Mouse (Mus musculus) bone marrow, adult 2 months (tissue): Measurements from ENCODE around the gene Fscn1. TPM values are rescaled to one million over a fixed set of nuclear protein-coding genes. Genes with fewer than 3 reads are reported as not detected.

ENCODE experiments used
- H3K27ac ChIP-seq: fragments of 200-500 bp; 2 replicates; pipeline ENCODE4 v1.5.1; 2012; ENCODE audit warnings: low read depth, mild to moderate bottlenecking, control low read depth, inconsistent platforms, low read length; ENCODE audit not compliant: control insufficient read depth, poor library complexity, insufficient read depth
- H3K4me1 ChIP-seq: fragments of 200-500 bp; 2 replicates; pipeline ENCODE4 v1.6.1; 2011; ENCODE audit warnings: low read length; ENCODE audit not compliant: control insufficient read depth, insufficient read depth
- H3K4me3 ChIP-seq: fragments of 200-500 bp; replicated peaks from 2 replicates; pipeline ENCODE3; 2011; ENCODE audit warnings: mild to moderate bottlenecking, low read depth, low read length, control low read depth; ENCODE audit not compliant: control insufficient read depth
- CTCF ChIP-seq: fragments of 200-500 bp; IDR thresholded peaks from 2 replicates; pipeline ENCODE4 v1.5.1; 2011; ENCODE audit warnings: low read length, control low read depth; ENCODE audit not compliant: control insufficient read depth, insufficient read depth
- POLR2A ChIP-seq: fragments of 200-500 bp; IDR thresholded peaks from 2 replicates; pipeline ENCODE4 v1.6.1; 2011; ENCODE audit warnings: low read depth, mild to moderate bottlenecking, control low read depth, low read length, borderline replicate concordance; ENCODE audit not compliant: control insufficient read depth
- WGBS: fragments of 180-500 bp; shearing (Covaris S2); methylation state at CpG from one replicate; pipeline ENCODE4 v1.1.7; 2018; 5-methylcytosine and 5-hydroxymethylcytosine counted together
- polyA plus RNA-seq: library from polyadenylated mRNA; stranded (reverse); fragments of >200 nt; gene quantifications from 2 replicates; pipeline ENCODE4 v1.2.4, GENCODE M21; 2011; ENCODE audit warnings: low replicate concordance; ENCODE audit not compliant: missing spikeins, insufficient read depth, insufficient read length

Fscn1 gene
- polyA plus RNA-seq, 1 experiment = 15.2 TPM

GRCm38 (mm10) chr5:142960775-142961271 is 680 bp downstream of the Fscn1 start:
- Histone ChIP-seq H3K4me3 (peak overlapping the region; percentile 26), H3K4me1 (no peaks in the 10 kb centered on the region), H3K27ac (peak overlapping the region; percentile 24; the same call in 1 of the 2 replicates)
- TF ChIP-seq POLR2A = no peak
- no peak for TF ChIP-seq CTCF
- WGBS = 2% methylated on average over 59 of the region's 59 CpGs

DNA sequence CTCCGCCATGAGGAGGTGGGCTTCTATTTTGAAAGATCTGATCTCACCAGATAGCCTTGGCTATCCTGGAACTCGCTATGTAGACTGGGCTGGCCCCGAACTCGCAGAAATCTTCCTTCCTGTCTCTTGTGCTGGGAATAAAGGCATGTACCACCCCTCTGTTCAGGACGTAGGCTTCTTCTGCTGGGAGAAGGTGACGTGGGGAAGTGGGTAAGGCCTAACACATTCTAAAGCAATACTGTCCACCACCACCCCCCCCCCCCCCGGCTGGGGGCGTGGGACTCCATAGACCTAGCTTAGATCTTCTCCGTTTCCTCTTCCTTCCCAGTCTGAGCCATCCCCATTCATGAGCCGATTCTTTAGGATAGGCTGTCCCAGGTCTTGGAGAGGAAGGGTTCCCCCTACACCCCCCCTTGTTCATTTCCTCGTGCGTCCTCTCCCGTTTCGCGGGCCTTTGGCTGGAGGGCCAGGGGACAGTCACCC is 1.3 kb downstream of the Fscn1 start:
- Histone ChIP-seq H3K4me1 (no peaks in the 10 kb centered on the region), H3K27ac (no peak overlapping the region), H3K4me3 (no peak overlapping the region)
- no peak for TF ChIP-seq CTCF
- no peak for TF ChIP-seq POLR2A
- WGBS = 6% methylated on average over 15 of the region's 15 CpGs

DNA sequence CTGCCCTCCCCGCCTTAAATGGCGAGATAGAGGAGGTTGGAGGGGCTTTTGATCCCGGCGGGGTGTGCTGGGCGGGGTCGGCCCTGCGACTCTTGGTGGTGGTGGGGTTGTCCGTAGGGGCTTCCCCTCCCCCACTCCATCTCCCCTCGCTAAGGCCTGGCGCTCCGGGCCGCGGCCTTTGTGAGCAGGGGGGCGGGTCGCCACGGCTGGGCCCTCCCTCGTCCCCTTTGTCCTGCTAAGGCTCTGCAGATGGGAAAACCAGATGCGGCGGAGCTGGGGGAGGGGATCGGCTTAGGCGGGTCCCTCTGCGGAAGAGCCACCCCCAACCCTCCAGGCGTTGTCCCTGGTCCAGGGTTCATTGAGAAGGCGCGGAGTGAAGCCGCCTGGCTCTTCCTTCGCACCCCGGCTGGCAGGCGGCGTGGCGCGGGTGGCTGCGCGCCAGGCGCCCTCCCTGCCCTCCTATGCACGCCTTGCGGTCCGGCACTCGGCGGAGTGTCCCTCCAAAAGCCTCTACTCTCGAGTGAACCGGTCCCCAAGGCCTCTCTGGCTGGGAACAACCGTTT is 1.8 kb downstream of the Fscn1 start:
- WGBS = 7% methylated on average over 42 of the region's 43 CpGs
- TF ChIP-seq CTCF = no peak
- Histone ChIP-seq H3K27ac (no peak overlapping the region; the same call in 1 of the 2 replicates), H3K4me1 (no peaks in the 10 kb centered on the region), H3K4me3 (no peak overlapping the region)

DNA sequence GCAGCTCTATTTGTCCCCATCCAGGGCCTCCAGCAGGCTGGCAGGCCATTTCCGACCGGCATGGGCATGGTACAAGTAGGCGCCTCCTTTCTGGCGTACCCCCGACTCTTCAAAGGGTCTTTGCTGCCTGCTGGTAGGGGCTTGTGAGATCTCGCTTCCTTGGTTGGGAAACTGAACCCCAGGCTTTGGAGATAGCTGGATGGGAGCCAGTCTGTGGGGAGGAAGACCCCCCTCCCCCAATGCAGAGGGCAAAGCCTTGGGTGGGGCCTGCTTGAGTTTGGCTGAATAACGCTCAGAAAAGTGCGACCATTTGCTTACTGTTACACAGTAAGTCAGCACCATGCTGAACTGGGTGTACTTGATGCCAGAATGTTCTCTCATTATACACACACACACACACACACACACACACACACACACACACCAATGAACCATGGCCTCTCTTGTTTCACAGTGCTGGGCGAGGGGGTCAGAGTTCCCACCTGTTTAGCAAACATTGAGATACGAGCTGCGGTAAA is 2.4 kb downstream of the Fscn1 start:
- WGBS = 40% methylated on average over 11 of the region's 11 CpGs
- Histone ChIP-seq H3K4me1 (no peaks in the 10 kb centered on the region), H3K27ac (no peak overlapping the region; the same call in 1 of the 2 replicates), H3K4me3 (no peak overlapping the region)
- no peak for TF ChIP-seq CTCF
- no peak for TF ChIP-seq POLR2A

DNA sequence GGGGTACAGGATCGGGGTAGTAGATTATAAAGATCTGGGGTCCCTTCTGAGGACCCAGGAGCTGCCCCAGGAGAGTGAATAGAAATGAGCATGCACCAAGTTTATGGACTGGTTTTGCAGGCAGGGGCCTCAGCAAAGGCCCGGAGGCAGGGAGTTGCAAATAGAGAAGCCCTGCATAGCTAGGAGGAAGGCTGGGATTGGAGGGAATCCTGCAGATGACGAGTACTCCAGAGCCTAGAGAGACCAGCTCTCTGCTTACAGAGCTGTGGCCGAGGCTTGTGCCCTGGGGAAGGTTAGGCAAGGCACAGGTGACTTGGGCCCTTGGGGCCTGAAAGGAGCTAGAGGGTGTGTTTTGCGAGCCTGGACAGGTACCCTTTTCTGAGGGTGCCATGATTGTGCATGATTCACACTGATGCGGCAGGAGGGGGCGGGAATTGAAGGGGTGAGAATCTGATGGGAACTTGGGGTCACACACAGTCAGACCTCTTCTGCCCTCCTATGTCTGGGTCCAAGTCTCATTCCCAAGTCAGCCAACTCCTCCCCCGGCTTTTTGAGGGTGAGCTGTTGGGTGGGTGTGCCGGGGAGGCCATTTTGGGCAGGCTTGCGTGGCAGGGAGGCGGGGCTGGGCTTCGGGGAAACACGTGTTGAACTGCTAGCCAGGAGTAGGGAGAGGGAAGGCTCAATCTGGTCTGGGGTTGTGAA is 3.0 kb downstream of the Fscn1 start:
- H3K27ac ChIP-seq = no peak overlapping the region
- H3K4me1 ChIP-seq = no peaks in the 10 kb centered on the region
- H3K4me3 ChIP-seq = no peak overlapping the region
- TF ChIP-seq CTCF (no peak), POLR2A (no peak)
- WGBS = 49% methylated on average over 13 of the region's 13 CpGs

DNA sequence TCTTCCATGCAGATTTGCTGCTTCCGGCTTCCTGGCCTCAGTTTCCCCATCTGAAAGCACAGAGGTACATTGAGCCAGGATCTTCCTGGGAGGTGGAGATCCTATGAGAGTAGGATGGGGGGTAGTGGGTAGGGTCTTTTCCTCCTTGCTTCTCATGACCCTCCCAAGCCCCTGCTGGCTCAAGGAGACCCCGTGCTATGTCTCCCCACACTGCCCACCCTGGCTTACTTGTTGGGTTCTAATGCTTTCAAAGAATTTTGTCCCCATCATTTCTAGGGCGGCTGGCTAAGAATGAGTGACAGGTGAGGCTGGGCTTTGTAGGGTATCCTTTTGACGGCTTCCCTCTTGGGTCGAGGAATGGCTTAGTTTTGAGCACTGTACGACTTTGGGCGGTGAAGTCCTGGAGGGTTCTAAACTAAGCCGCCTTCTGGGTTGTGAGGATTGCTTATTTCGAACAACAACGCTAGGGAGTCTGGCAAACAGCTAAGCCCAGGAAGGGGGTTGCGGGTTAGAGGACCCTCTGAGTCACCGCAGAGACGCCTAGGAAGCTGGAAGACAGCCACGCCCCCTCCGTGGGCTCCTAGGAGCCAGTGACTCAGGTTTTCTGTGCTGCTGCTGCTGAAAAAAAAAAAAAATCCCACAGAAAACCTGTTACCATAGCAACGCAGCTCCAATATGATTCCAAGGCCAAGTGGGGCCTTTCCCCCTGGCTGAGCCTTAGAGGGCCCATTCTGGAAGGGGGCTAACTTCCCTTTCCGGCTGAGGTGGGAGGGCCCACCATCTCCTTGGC is 3.8 kb downstream of the Fscn1 start:
- TF ChIP-seq CTCF = no peak
- no peak for TF ChIP-seq POLR2A
- WGBS = 29% methylated on average over 17 of the region's 17 CpGs

GRCm38 (mm10) chr5:142964650-142965049 is 4.5 kb downstream of the Fscn1 start:
- 88% methylated on average over 6 of the region's 6 CpGs for WGBS
- Histone ChIP-seq H3K4me1 (no peaks in the 10 kb centered on the region), H3K4me3 (no peak overlapping the region), H3K27ac (no peak overlapping the region)
- TF ChIP-seq POLR2A (no peak), CTCF (no peak)

More for the DNA sequence above, 3.8 kb downstream of the Fscn1 start:
- Histone ChIP-seq H3K27ac (no peak overlapping the region), H3K4me3 (no peak overlapping the region), H3K4me1 (no peaks in the 10 kb centered on the region)

DNA sequence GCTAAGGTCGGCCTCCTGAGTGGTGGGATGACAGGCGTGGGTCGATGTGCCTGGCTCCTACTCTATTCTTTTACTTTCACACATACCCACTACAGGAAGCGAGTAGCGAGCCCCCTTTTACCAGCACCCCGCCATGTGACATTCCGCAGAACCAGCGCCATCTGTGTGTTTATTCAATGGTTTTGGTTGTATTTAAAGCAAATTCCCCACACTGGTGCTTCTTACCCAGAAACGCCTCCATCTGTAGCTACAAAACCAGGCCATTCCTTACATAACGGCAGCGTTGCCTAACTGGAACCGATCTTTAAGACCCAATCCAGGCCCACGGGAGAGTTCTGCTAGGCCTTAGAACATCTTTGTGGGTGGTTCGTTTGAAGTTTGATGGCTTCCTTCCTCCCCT is 8.3 kb downstream of the Fscn1 start:
- TF ChIP-seq CTCF (no peak), POLR2A (no peak)
- no peaks in the 10 kb centered on the region for H3K4me1 ChIP-seq
- WGBS = 84% methylated on average over 14 of the region's 14 CpGs
- no peak overlapping the region for H3K27ac ChIP-seq
- H3K4me3 ChIP-seq = no peak overlapping the region
